Mouse (Mus musculus): ENCODE measurements around the gene Pdgfa.
A peak's percentile ranks its signal among the peaks of the same experiment; 100 is the strongest.

The Pdgfa gene

DNA sequence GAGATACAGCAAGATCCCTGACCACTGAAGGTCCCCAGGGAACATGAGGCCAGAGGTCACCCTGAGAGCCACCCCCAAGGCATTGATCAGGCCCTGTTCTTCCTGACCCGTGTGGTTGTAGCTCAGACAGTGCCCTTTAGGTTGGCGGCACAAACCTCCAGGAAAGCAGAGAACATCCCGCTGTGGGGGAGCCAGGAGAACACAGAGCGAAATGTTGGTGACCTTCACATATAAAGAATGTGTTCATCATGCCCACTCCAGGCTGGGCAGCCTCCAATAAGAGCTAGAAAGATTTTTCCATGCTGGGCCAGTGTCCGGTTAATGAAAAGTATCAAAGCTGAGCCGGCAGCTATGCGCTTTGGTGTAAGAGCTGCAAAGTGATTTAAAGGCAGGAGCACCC, 43.2 kb downstream of the Pdgfa start:
- no peak for DNase-seq (ENCODE audit: low spot score in 2 of 2)

DNA sequence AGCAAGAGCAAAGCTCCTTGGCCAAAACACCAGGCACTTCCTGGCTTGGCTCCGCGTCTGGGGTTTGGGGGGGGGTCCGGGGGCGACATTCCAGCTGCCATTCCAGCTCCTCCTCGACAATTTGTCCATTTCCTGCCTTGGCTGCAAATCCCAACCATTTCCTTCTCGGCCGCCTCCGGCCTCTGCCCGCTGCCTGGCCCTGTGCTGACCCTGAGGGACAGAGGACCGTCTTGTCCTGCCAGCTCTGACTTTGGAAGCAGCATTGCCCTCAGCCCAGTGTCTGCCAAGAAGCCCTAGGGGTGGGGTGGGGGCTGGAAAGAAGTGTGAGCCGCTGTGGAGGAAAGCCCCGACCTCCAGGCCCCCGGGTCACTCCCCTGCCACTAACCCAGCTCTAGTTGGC, 44.2 kb downstream of the Pdgfa start:
- no peak for DNase-seq (ENCODE audit: low spot score in 2 of 2)

DNA sequence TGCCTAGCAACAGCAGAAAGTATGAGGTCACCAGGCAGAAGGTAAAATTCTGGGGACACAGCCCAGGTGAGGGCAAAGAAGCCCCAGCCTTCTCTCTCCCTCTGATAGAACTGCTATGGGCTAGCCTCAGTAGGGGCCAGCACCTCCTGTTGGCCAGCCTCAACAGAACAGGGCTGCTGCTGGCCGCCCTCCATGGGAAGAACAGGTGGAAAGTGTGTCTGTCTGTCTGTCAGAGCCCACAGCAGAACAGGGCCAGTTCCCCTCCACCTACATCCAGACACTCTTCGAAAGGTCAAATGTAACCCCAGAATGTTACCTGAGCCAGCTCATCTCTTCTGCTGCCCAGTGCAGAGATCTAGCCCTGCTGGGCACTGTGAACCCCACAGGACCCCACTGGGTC, 45.9 kb downstream of the Pdgfa start:
- no peak for DNase-seq (ENCODE audit: low spot score in 2 of 2)

DNA sequence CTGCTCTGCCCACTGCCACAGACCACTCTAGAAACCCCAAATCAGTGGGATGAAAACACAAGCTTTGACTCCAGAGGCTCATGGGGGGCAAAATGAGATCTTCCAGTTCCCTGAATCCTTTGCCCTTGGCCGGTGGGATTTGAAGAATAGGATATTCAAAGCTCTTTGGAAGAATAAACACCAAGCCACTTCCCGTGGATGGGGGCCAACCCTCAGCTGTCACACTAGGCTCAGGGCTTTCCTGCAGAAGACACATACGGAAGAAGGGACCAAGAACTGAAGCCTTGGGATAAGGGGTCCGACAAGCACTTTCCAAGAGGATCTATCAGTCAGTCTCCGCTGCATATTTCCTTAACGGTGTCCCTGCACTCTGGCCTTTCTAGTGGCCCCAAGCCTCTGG, 48.0 kb downstream of the Pdgfa start:
- no peak for DNase-seq (ENCODE audit: low spot score in 2 of 2)

DNA sequence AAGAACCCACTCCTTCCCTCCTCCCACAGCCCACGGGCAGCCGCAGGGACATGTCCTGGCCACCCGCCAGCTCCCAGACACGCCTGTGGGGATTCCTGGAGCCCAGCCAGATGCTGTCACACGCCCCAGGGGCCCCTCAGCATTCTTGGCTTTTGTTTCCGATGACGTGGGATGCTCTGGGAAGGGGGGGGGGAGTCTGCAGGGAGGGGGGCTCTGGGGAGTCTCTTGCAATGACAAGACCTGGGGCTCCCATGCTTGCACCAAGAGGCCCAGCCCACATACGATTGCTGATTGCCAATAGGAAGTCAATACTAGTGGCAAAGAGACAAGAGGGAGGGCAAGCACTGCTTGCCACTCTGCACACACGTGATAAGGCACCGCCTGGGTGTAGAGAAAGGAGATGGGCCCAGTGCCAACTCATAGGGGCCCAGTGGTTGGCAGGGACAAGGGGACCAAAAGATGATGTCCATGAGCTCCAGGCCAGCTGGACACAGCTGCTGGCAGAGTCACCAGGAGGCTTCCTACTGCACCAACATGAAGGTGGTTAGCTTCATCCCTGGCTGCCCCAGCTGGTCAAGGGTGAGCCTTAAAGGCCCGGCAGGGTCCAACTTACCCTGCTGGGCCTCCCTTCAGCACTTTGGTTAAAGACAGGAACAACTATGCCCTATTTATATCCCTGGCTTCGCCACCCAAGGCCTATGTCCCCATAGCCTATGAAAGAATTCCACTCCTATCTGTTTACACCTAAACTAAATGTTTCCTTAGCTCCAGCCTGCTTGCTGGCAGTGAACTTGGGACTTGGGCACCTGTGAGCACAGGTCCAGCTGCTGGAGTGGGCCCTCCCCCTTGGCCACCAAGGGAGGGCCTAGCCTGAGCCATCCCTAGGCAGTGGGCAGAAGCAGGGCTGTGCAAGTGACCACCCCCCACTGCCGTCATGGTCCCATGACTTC, 48.9 kb downstream of the Pdgfa start:
- peak; percentile 65 to 67 for DNase-seq (ENCODE audit: low spot score in 2 of 2)

DNA sequence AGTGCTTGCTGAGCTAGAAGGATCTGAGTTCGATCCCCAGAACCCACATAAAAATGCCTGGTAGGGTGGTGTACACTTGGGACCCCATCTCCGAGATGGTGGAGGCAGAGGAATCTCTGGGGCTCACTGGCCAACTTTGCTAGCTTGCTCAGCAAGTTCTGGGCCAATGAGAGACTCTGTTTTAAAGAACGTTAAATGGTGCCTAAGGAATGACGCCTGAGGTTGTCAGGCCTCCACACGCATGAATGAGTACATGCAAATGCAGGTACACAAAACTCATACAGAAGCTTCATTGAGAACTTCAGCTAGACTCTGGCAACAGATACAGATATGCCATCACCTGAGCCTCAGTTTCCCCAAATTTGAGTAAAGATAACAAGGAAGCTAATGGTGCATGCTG, 49.7 kb downstream of the Pdgfa start:
- no peak for DNase-seq (ENCODE audit: low spot score in 2 of 2)

DNA sequence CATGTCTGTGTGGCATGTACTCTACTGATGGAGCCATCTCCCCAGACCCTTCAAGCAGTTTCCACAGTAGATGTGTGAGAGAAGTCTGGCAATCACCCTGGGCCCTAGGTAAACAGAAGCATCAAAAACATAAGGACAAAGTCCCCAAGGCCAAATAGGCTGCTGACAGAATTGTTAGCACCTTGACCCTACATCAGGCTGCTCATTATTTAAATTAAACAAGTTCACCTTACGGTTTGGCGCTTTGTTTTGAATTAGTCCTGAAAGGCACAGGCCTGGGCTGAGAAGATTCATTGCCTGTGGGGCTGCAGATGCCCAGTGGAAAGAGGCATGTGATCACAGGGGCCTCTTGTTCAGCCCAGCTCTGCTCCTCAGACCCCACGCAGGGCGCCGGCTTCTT, 50.2 kb downstream of the Pdgfa start:
- DNase-seq (ENCODE audit: low spot score in 2 of 2), result no peak

DNA sequence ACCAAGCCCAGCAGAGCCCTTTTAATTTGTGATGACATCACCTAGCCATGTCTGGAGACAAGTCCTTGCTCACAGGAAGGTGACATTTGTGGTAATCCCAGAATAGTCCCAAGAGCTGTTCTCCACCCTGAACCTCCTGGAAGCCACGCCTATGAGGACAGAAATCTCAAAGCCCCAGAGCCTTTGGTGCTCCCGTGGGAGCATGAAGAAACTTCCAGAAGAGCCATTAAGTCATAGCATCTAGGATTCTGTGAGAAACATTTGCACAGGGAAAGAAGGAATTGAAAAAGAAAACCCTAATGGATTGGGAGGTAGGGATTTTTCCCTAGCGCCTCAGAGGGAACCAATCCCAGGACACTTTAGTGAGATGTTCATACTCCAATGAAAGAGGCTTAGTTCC, 52.2 kb downstream of the Pdgfa start:
- DNase-seq (ENCODE audit: low spot score in 2 of 2), result no peak

DNA sequence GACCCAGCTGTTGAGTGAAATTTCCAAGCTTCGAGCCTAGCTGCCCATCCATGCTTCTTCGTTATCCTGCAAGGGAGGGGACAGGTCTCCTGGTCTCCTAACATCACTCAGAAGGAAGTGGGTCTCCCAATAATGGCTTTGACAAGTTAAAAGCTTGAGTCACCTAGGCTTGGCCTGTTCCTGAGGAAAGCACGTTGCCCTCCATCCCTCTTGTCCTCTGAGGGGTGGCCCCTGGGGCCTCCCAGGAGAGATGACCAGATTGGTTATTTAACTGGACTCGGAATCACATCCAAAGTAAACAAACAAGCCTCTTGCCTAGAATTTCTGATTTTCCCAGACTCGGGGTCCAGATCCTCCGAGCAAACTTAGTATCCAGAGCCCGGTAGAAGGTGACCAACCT, 52.6 kb downstream of the Pdgfa start:
- no peak for DNase-seq (ENCODE audit: low spot score in 2 of 2)

DNA sequence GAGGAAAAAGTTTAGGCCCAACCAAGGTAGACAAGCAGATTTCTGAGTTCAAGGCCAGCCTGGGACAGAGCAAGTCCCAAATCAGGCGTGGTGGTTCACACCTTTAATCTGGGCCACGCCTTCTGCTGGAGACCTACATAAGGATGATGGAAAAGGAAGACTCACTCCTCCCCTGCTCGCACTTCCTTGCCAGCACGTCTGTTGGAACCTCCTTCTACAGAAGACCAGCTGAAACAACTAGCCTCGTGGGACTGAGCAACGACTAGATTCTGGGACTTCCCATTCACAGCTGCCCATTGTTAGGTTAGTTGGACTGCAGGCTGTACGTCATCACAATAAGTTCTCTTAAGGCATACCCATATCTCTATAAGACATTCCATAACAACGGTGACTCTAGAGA, 55.3 kb downstream of the Pdgfa start:
- no peak for DNase-seq (ENCODE audit: low spot score in 2 of 2)

DNA sequence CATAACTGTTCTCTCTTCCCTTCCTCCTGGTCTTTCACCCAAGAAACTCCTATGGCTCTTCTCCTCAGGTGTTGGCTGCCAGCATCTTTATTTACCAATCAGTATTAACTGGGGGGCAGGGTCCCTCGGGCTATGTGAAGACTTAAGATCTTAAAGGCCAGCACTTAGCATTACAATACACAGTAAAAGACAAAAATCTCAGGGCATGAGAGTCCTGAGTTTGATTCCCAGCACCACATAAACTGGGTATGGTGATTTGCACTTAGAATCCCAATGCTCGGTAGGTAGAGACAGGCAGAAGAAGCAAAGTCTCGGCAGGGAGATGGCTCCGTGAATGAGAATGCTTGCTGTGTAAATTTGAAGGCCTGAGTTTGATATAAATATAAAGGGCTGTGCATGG, 56.6 kb downstream of the Pdgfa start:
- DNase-seq (ENCODE audit: low spot score in 2 of 2), result no peak

DNA sequence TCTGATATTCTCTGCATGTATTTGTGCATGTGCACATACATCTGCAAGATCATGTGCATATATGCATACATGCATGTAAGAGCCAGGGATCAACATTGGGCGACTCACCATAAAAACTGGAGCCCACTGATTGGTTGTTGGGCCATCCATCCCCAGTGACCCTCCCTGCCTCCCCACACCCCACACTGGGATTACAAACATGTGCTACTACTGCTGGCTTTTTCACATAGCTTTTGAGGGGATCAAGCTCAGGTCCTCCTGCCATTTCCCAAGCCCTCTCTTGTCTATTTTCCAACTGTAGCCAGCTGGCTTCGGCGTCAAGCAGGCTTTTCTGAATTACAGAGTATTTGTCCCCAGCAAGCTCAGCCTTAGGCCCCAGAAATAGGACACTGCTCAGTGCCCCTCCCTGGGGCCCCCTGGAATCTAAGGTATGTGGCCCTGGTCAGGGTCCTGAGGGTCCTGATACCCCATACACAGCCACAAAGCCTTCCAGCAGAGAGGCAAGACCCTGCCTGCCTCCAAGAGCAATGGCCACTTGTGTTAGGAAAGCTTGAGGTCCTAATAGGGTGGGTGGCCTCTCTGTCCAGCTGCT, 58.5 kb downstream of the Pdgfa start:
- no peak for DNase-seq (ENCODE audit: low spot score in 2 of 2)

DNA sequence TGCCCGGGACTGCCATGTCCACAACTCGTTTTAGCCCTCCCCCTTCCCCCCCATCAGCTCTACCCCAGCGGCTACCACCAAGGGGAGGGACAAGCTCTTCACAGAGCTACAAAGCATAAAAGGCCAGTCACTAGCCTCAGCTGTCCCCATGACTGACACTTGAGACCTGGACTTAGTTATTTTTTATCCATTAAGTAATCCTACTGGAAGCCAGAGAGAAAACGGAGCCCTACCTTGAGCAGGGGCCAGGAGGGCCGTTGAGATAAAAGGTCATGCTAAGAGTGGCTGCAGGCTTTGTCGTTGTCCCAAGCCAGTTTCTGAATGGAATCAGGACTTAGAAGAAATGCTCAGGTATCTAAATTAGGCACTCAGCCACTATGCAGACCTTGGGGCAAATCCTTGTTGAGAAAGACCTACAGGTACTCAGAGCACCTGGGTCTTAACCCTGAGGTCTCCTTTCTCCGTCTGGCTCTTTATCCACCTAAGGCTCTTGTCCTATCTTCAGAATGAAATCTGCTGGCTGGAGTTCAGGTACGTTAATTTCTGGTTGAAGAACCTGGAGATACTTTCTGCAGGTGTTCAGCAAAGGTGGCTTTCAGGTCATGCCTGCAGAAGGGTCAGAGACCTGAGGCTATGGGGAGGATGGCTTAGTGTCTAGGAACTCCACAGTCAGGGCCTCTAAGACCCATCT, 60.6 kb downstream of the Pdgfa start:
- DNase-seq (ENCODE audit: low spot score in 2 of 2), result no peak

DNA sequence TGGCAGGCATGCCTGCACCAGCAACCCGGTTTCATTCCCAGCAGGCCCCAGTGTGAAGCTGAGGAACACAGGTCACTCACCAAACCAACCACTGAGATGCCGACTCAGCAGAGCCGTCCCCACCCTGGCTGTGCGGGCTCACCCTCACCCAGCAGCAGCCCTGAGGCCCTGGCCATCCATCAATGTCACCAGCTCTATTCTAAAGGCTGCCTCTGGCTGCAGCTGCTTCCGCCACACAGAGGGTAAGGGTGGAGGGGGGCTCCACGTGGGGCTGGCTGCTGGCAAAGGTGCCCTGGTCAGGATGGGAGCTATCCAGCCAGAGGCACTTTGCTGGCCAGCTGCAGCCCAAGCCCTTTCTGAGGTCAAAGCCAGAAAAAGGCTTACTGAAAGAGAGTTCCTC, 62.6 kb downstream of the Pdgfa start:
- DNase-seq (ENCODE audit: low spot score in 2 of 2), result no peak

DNA sequence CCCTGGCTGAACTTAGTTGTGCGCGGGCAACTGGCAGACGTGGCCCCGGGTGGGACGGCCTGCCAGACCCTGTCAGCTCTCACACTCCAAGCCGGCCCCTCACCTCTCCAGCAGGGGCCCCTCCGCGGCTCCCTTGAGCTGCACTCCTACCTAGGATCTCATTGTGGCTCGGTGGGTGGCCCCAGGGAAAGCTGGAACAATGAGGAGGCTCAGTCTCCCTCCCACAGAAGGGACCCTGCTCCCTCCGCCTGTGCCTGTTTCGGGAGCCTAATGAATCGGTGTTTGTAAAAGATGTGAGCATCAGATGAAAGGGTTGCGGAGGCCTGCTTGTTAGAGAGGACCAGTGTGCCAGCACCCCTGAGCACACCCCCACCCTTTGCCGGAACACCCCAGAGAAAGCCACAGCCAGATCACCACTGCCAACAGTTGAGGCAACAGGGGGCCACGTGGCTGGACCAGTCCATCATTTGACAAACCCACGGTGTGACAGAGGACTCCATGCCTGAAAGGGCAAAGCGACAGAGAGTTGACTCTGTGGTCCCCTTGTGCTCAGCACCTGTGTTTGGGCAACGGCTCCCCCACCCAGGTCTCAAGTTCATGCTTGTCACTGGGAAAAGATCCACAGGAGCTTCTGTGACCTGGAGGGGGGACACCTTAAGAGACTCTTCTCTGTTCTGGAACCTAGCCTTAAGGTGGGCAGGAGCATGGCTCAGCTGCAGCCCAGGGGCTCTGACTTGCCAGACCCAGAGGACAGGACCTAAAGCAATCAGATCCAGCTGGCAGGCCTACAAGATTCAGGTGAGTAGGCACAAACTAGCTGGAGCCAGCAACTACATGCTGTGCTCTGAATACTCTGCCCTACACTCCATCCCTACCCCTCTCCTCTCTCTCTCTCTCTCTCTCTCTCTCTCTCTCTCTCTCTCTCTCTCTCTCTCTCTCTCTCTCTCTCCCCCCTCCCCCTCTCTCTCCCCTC, 64.4 kb downstream of the Pdgfa start:
- no peak for DNase-seq (ENCODE audit: low spot score in 2 of 2)

DNA sequence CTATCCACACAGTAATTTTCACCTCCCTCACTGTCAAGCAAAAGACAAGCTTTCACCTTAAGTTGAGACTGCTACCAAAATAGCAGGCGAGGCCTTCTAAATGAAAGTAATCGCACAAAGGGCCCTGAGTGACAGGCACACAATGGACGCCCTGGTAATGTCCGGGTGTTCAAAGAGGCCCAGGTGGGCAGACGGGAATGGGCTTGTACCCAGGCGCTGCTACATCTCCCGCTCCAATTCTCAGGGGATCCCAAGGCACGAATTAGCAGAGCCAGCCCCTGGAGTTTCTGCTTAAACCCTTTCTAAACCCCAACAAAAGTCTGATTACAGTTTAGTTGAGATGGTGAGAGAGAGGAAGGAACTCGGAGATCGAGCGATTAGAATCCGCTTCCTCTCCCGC, 65.3 kb downstream of the Pdgfa start:
- DNase-seq (ENCODE audit: low spot score in 2 of 2), result no peak

DNA sequence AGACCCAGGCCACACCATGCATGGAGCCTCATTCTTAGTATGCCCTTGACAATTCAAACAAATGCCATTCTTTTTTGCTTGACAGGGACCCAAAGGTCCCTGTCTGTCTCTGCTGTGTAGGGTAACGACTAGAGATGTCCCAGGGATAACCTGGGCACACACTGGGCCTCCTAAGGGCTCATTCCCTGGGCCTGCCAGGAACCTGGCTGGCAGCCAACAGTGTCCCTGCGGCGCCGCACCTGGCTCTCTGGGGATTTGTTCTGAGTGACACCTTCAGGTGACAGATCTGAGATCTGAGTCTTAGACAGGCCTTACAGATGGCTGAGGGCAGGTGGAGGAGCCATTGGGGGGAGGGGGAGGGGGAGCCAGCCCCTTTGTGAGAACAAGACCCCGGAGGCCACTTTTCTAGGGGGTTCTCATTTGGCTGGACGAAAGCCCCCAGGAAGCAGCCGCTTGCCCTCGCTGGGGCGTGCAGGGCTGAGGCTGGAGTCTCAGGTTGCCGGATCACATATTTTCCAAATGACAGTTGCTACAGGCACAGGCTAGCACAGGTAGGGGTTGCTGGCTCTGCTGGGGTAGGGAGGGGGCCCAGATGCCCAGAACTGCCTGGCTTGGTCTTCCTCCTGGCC, 67.2 kb downstream of the Pdgfa start:
- no peak for DNase-seq (ENCODE audit: low spot score in 2 of 2)
